Mouse (Mus musculus) left cerebral cortex, postnatal 4 days (tissue): ENCODE measurements around the gene Oscp1. TPM values are rescaled to one million over a fixed set of nuclear protein-coding genes. Genes with fewer than 3 reads are reported as not detected.

Source experiments
- DNase-seq: peaks from one replicate; pipeline ENCODE4 v3.0.0-alpha.2; 2022
- intact Hi-C: fragments of 180-260 bp; cut with DNase I; formaldehyde crosslinking; loops from one replicate; pipeline ENCODE4 v1.15.1; 2025
- total RNA-seq, 2 experiments: library from RNA; stranded (reverse); gene quantifications; 2 replicates each; pipeline ENCODE4 v1.2.3; 2021

Gene Oscp1
- 10 to 100 TPM; 35.3 to 37.9 TPM for total RNA-seq

GRCm38 (mm10) chr4:126058134-126058996, at the start of gene Oscp1:
Oscp1 (plus strand) TSS chr4:126058565.
- peak; percentile 91 for DNase-seq
- intact Hi-C loops, result no loop called here

- intact Hi-C loops, result no loop called here
Measured at GRCm38 (mm10) chr4:126017676-126018332, 40.6 kb upstream of the Oscp1 start.

GRCm38 (mm10) chr4:126018966-126019538, 39.3 kb upstream of the Oscp1 start:
- no peak for DNase-seq
- intact Hi-C loops, result no loop called here

More at GRCm38 (mm10) chr4:126017676-126018332, 40.6 kb upstream of the Oscp1 start:
- no peak for DNase-seq

GRCm38 (mm10) chr4:126024303-126024900, 34.0 kb upstream of the Oscp1 start, which contains the start of gene Csf3r:
Csf3r (plus strand) TSS chr4:126024550.
- intact Hi-C loops, result no loop called here
- DNase-seq, result no peak

GRCm38 (mm10) chr4:126025801-126026200, 32.6 kb upstream of the Oscp1 start:
- intact Hi-C loops, result no loop called here
- DNase-seq, result no peak

- intact Hi-C loops, result no loop called here
- DNase-seq, result no peak
Measured at GRCm38 (mm10) chr4:126027980-126028379, 30.4 kb upstream of the Oscp1 start.

- intact Hi-C loops, result no loop called here
- DNase-seq, result no peak
Measured at GRCm38 (mm10) chr4:126029042-126029441, 29.3 kb upstream of the Oscp1 start.

GRCm38 (mm10) chr4:126030705-126031104, 27.7 kb upstream of the Oscp1 start:
- DNase-seq, result no peak
- intact Hi-C loops, result no loop called here

- intact Hi-C loops, result no loop called here
Measured at GRCm38 (mm10) chr4:126035413-126035812, 23.0 kb upstream of the Oscp1 start.

GRCm38 (mm10) chr4:126046851-126047585, 11.3 kb upstream of the Oscp1 start, which contains the start of gene Mrps15:
Mrps15 (plus strand) TSS chr4:126046925.
- intact Hi-C loops, result no loop called here

More at GRCm38 (mm10) chr4:126035413-126035812, 23.0 kb upstream of the Oscp1 start:
- no peak for DNase-seq

GRCm38 (mm10) chr4:126051617-126052016, 6.7 kb upstream of the Oscp1 start:
- no peak for DNase-seq
- intact Hi-C loops, result no loop called here

More at GRCm38 (mm10) chr4:126046851-126047585, 11.3 kb upstream of the Oscp1 start, which contains the start of gene Mrps15:
- peak; percentile 85 for DNase-seq

- intact Hi-C loops, result no loop called here
- no peak for DNase-seq
Measured at GRCm38 (mm10) chr4:126057207-126058133, 895 bp upstream of the Oscp1 start.

GRCm38 (mm10) chr4:126058997-126059362, 615 bp downstream of the Oscp1 start:
- no peak for DNase-seq

GRCm38 (mm10) chr4:126062856-126063255, 4.5 kb downstream of the Oscp1 start:
- no peak for DNase-seq
- intact Hi-C loops, result no loop called here

More at GRCm38 (mm10) chr4:126058997-126059362, 615 bp downstream of the Oscp1 start:
- intact Hi-C loops, result no loop called here

GRCm38 (mm10) chr4:126065241-126065640, 6.9 kb downstream of the Oscp1 start:
- intact Hi-C loops, result no loop called here
- DNase-seq, result no peak

GRCm38 (mm10) chr4:126067401-126068077, 9.2 kb downstream of the Oscp1 start:
- intact Hi-C loops, result no loop called here
- peak; percentile 66 for DNase-seq

GRCm38 (mm10) chr4:126068842-126069241, 10.5 kb downstream of the Oscp1 start:
- intact Hi-C loops, result no loop called here
- DNase-seq, result no peak

GRCm38 (mm10) chr4:126077833-126078232, 19.5 kb downstream of the Oscp1 start:
- no peak for DNase-seq
- intact Hi-C loops, result no loop called here
